ENCODE assay signal across 20 mouse cellular contexts in the genomic region with DNA sequence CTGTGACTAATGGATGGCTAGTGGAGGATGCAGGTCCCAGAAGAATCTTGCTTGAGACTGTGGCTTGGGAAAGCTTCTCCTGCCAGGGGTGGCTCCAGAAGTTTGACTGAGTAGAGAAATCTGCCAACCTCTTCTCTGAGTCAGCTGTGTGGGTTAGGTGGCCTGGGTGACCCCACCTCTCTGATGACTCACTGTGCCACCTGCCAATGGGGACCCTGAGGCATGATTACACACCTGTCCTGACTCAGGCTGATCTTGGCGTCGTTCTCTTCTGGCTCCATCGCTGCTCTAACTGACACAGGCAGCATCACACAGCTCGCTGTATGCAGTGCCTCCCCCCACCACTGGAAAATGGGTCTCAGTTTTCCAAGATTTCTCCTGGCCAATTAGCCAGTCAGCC. TPM values are rescaled to one million over a fixed set of nuclear protein-coding genes. Genes with fewer than 3 reads are reported as not detected.
"Had no signal": no experiment of that assay in that cellular context is flagged by ENCODE, and none has a peak within 500 bp of the region (broad histone marks: within the 10 kb centered on the region; RNA-seq: fewer than 3 reads in every experiment).

No protein-coding gene starts in this region.

- DNase-seq: kidney, adult 9 months; kidney, postnatal 25 days; left cerebral cortex, postnatal 4 days; liver, postnatal 0 days; lung, embryonic 14.5 days; retina, postnatal 1 day; right cerebral cortex, postnatal 25 days; spleen, adult 18-20 months; thymus, postnatal 4 days had no signal

- H3K4me3 ChIP-seq: limb, embryonic 12.5 days; limb, embryonic 15.5 days; midbrain, embryonic 12.5 days; midbrain, embryonic 15.5 days; neural tube, embryonic 12.5 days; neural tube, embryonic 15.5 days; stomach, embryonic 15.5 days had no signal

- H3K27ac ChIP-seq: kidney, postnatal 0 days; limb, embryonic 12.5 days; limb, embryonic 15.5 days; liver, embryonic 14.5 days; macrophage; midbrain, embryonic 12.5 days; midbrain, embryonic 15.5 days; neural tube, embryonic 12.5 days; neural tube, embryonic 15.5 days; stomach, embryonic 15.5 days had no signal

RNA-seq across cellular contexts. Expression of a gene that starts 44.3 kb away (rescaled TPM):
- total RNA-seq: megakaryocyte, adult 5-6 weeks had no signal
- polyA plus RNA-seq: limb, embryonic 12.5 days; liver, embryonic 14.5 days; liver, postnatal 0 days; lung, embryonic 14.5 days; macrophage had no signal
